Mouse (Mus musculus): ENCODE measurements around the gene Amhr2.

- TF ChIP-seq CTCF (conservative IDR thresholded peaks at IDR 0.05; ENCODE audit: low read length): no peak
- TF ChIP-seq POU5F1 (IDR thresholded peaks at IDR 0.05; ENCODE audit: borderline replicate concordance, low read length): no peak
These were observed 34.1 kb upstream of the Amhr2 start for GRCm38 (mm10) chr15:102411077-102411476.

Data from E14TG2a.4 (cell line).